8 mouse cellular contexts compared by ENCODE assay signal in genomic region chr5:115507267-115507980, GRCm38 (mm10). TPM values are rescaled to one million over a fixed set of nuclear protein-coding genes. Genes with fewer than 3 reads are reported as not detected.
A peak's percentile ranks its signal among the peaks of the same experiment; 100 is the strongest.
DNase-seq lines count a peak whose midpoint lies in the region; ATAC-seq and TF ChIP-seq lines count a peak whose summit lies in the region.

No protein-coding gene starts in this region.

- no peaks in the 10 kb centered on the region; the same call in 1 of the 2 replicates for H3K79me2 ChIP-seq in CH12.LX (replicated peaks; ENCODE audit: control insufficient read depth, extremely low read depth, insufficient read depth, poor library complexity, severe bottlenecking)

- in situ Hi-C loops in CH12.LX (cut with MboI; ENCODE audit: low pct_ligation_motif_present, low pct_unique_long_range_greater_than_20kb, low sequenced_read_pairs), result no loop called here

- TF ChIP-seq CTCF in CH12.LX (conservative IDR thresholded peaks at IDR 0.05 in 1 of 2, IDR thresholded peaks at IDR 0.05 in 1 of 2; ENCODE audit: low read depth in 2 of 2, low read length in 2 of 2), result no peak

- dilution Hi-C loops in CH12.LX (cut with MboI; ENCODE audit: extremely low pct_ligation_motif_present, extremely low pct_unique_long_range_greater_than_20kb, low sequenced_read_pairs), result no loop called here

- H3K4me1 ChIP-seq in erythroblast, embryonic 14.5 days (ENCODE audit: control insufficient read depth), result peaks cover 30% of the 10 kb centered on the region
- H3K4me1 ChIP-seq in CH12.LX (ENCODE audit: control insufficient read depth in 1 of 2, insufficient read depth in 2 of 2), result peaks cover 15 to 36% of the 10 kb centered on the region in 2 experiments
- H3K4me1 ChIP-seq in forebrain, embryonic 13.5 days, result peaks cover 34% of the 10 kb centered on the region
- peaks cover 55% of the 10 kb centered on the region for H3K4me1 ChIP-seq in liver, embryonic 12.5 days

- peaks cover 34% of the 10 kb centered on the region for H3K27me3 ChIP-seq in erythroblast, embryonic 14.5 days (ENCODE audit: control insufficient read depth)
- peaks cover 4% of the 10 kb centered on the region for H3K27me3 ChIP-seq in CH12.LX (replicated peaks)
- H3K27me3 ChIP-seq in forebrain, embryonic 13.5 days, result peaks cover 2% of the 10 kb centered on the region; the same call in 1 of the 2 replicates
- peaks cover 5% of the 10 kb centered on the region; the same call in 1 of the 2 replicates for H3K27me3 ChIP-seq in liver, embryonic 12.5 days (replicated peaks)

- ATAC-seq in erythroblast, adult 5-6 weeks (replicated peaks; ENCODE audit: low FRiP score, poor library complexity, severe bottlenecking), result no peak
- peak; percentile 5; the same call in 1 of the 2 replicates for ATAC-seq in forebrain, embryonic 13.5 days
- no peak for ATAC-seq in liver, embryonic 12.5 days

- H3K27ac ChIP-seq in CH12.LX (ENCODE audit: insufficient read depth, low read depth), result no peak overlapping the region
- no peak overlapping the region for H3K27ac ChIP-seq in forebrain, embryonic 13.5 days
- no peak overlapping the region for H3K27ac ChIP-seq in liver, embryonic 12.5 days

- no peak for DNase-seq in CH12.LX (ENCODE audit: extremely low read depth)
- DNase-seq in thymus, postnatal 25 days, result peak; percentile 23
- DNase-seq in frontal cortex, postnatal 10 days (ENCODE audit: low spot score in 2 of 2), result no peak
- DNase-seq in ovary, postnatal 36 days (ENCODE audit: low spot score), result no peak

- H3K9ac ChIP-seq in CH12.LX (ENCODE audit: insufficient read depth, low read depth), result peak overlapping the region; percentile 90
- H3K9ac ChIP-seq in forebrain, embryonic 13.5 days, result peak overlapping the region; percentile 88
- peak overlapping the region; percentile 82 for H3K9ac ChIP-seq in liver, embryonic 12.5 days

- TF ChIP-seq POLR2A in CH12.LX (IDR thresholded peaks at IDR 0.05; ENCODE audit: low read depth, low read length), result no peak

- no peaks in the 10 kb centered on the region for H3K36me3 ChIP-seq in erythroblast, embryonic 14.5 days (ENCODE audit: control insufficient read depth)
- H3K36me3 ChIP-seq in CH12.LX (replicated peaks in 1 of 2; ENCODE audit: control insufficient read depth in 1 of 2, insufficient read depth in 1 of 2, low read length in 1 of 2), result peaks cover 0 to 15% of the 10 kb centered on the region in 2 experiments
- no peaks in the 10 kb centered on the region for H3K36me3 ChIP-seq in forebrain, embryonic 13.5 days (ENCODE audit: poor library complexity, severe bottlenecking)
- no peaks in the 10 kb centered on the region for H3K36me3 ChIP-seq in liver, embryonic 12.5 days

- H3K4me2 ChIP-seq in CH12.LX (ENCODE audit: insufficient read depth, low read depth, poor library complexity, severe bottlenecking), result peak overlapping the region; percentile 84
- peak overlapping the region; percentile 88 for H3K4me2 ChIP-seq in forebrain, embryonic 13.5 days
- peak overlapping the region; percentile 96 for H3K4me2 ChIP-seq in liver, embryonic 12.5 days

- WGBS in forebrain, embryonic 13.5 days, result 33% methylated on average over 12 of the region's 12 CpGs
- 15% methylated on average over 12 of the region's 12 CpGs for WGBS in liver, embryonic 12.5 days (ENCODE audit: insufficient replicate concordance)

- peak overlapping the region; percentile 83 for H3K4me3 ChIP-seq in erythroblast, embryonic 14.5 days (replicated peaks)
- H3K4me3 ChIP-seq in CH12.LX (replicated peaks in 1 of 3; ENCODE audit: low read depth in 2 of 3, low read length in 2 of 3, poor library complexity in 1 of 3), result peak overlapping the region; percentile 85 to 96 (median 92)
- peak overlapping the region; percentile 87 for H3K4me3 ChIP-seq in forebrain, embryonic 13.5 days
- peak overlapping the region; percentile 72 for H3K4me3 ChIP-seq in liver, embryonic 12.5 days

- TF ChIP-seq EP300 in CH12.LX (IDR thresholded peaks at IDR 0.05; ENCODE audit: low read length), result no peak

- no peak for TF ChIP-seq RAD21 in CH12.LX (IDR thresholded peaks at IDR 0.05; ENCODE audit: low read depth, low read length)

- peaks cover 4% of the 10 kb centered on the region for H3K9me3 ChIP-seq in erythroblast, embryonic 14.5 days (ENCODE audit: control insufficient read depth, low read length)
- H3K9me3 ChIP-seq in CH12.LX (replicated peaks; ENCODE audit: low read length), result peaks cover 5% of the 10 kb centered on the region
- H3K9me3 ChIP-seq in forebrain, embryonic 13.5 days (replicated peaks), result no peaks in the 10 kb centered on the region
- H3K9me3 ChIP-seq in liver, embryonic 12.5 days (replicated peaks), result no peaks in the 10 kb centered on the region

TF ChIP-seq in CH12.LX, 34 proteins besides CTCF, POLR2A, EP300 and RAD21:
- TF ChIP-seq BHLHE40 (IDR thresholded peaks at IDR 0.05; ENCODE audit: low read depth, low read length), result no peak

RNA-seq across cellular contexts. Expression of gene Pxn, which starts 0.9 kb away (rescaled TPM):
- 1.6 and 2.0 TPM in 2 replicates for polyA plus RNA-seq in erythroblast, embryonic 14.5 days (2012)
- total RNA-seq in erythroblast, adult 5-6 weeks (2015; ENCODE audit: low replicate concordance), result 18.8 and 38.5 TPM in 2 replicates
- total RNA-seq in erythroblast, adult 5-6 weeks (2017; ENCODE audit: low replicate concordance), result 14.8 and 57.5 TPM in 2 replicates
- 21.1 and 22.6 TPM in 2 replicates for total RNA-seq in CH12.LX (2012; rRNA removed)
- 13.9 and 17.0 TPM in 2 replicates for total RNA-seq in CH12.LX (2014; rRNA removed)
- 30.0 and 43.4 TPM in 2 replicates for polyA plus RNA-seq in CH12.LX (2012; ENCODE audit: insufficient read length, low read depth)
- polyA plus RNA-seq in forebrain, embryonic 13.5 days (2015; fragmentation: Nextera tagmentation; extraction: Ambion mirVana), result 16.8 and 17.7 TPM in 2 replicates
- 17.4 and 20.1 TPM in 2 replicates for polyA plus RNA-seq in liver, embryonic 12.5 days (2016; fragmentation: Nextera tagmentation; extraction: Ambion mirVana)

RNA-seq across cellular contexts. Expression of gene Sirt4, which starts 22.9 kb away (rescaled TPM):
- 0.23 and 0.45 TPM in 2 replicates for polyA plus RNA-seq in erythroblast, embryonic 14.5 days (2012)
- 3.1 and 5.9 TPM in 2 replicates for total RNA-seq in erythroblast, adult 5-6 weeks (2015; ENCODE audit: low replicate concordance)
- total RNA-seq in erythroblast, adult 5-6 weeks (2017; ENCODE audit: low replicate concordance), result 0.60 and 2.0 TPM in 2 replicates
- total RNA-seq in CH12.LX (2012; rRNA removed) (16.7 and 18.0 TPM in 2 replicates), CH12.LX (2014; rRNA removed) (8.2 and 10.0 TPM in 2 replicates)
- polyA plus RNA-seq in CH12.LX (2012; ENCODE audit: insufficient read length, low read depth), result 13.3 and 15.3 TPM in 2 replicates
- polyA plus RNA-seq in forebrain, embryonic 13.5 days (2015; fragmentation: Nextera tagmentation; extraction: Ambion mirVana), result 24.7 TPM in 2 replicates
- 6.3 and 7.5 TPM in 2 replicates for polyA plus RNA-seq in liver, embryonic 12.5 days (2016; fragmentation: Nextera tagmentation; extraction: Ambion mirVana)

RNA-seq across cellular contexts. Expression of gene Pla2g1b, which starts 41.4 kb away (rescaled TPM):
- polyA plus RNA-seq in erythroblast, embryonic 14.5 days (2012), result not detected in 2 replicates
- not detected in 2 replicates for total RNA-seq in erythroblast, adult 5-6 weeks (2015; ENCODE audit: low replicate concordance)
- not detected in 2 replicates for total RNA-seq in erythroblast, adult 5-6 weeks (2017; ENCODE audit: low replicate concordance)
- total RNA-seq in CH12.LX (2012; rRNA removed) (not detected in 2 replicates), CH12.LX (2014; rRNA removed) (not detected in 2 replicates)
- polyA plus RNA-seq in CH12.LX (2012; ENCODE audit: insufficient read length, low read depth), result not detected in 2 replicates
- polyA plus RNA-seq in forebrain, embryonic 13.5 days (2015; fragmentation: Nextera tagmentation; extraction: Ambion mirVana), result not detected in 2 replicates
- polyA plus RNA-seq in liver, embryonic 12.5 days (2016; fragmentation: Nextera tagmentation; extraction: Ambion mirVana), result 0.42 and 0.69 TPM in 2 replicates

RNA-seq across cellular contexts. Expression of gene Rplp0, which starts 51.8 kb away (rescaled TPM):
- polyA plus RNA-seq in erythroblast, embryonic 14.5 days (2012), result 550 and 832 TPM in 2 replicates
- total RNA-seq in erythroblast, adult 5-6 weeks (2015; ENCODE audit: low replicate concordance), result 681 and 822 TPM in 2 replicates
- 339 and 478 TPM in 2 replicates for total RNA-seq in erythroblast, adult 5-6 weeks (2017; ENCODE audit: low replicate concordance)
- 5,037 and 5,581 TPM in 2 replicates for total RNA-seq in CH12.LX (2012; rRNA removed)
- 5,841 and 6,606 TPM in 2 replicates for total RNA-seq in CH12.LX (2014; rRNA removed)
- polyA plus RNA-seq in CH12.LX (2012; ENCODE audit: insufficient read length, low read depth), result 4,313 and 4,800 TPM in 2 replicates
- 1,081 and 1,088 TPM in 2 replicates for polyA plus RNA-seq in forebrain, embryonic 13.5 days (2015; fragmentation: Nextera tagmentation; extraction: Ambion mirVana)
- 1,698 and 1,725 TPM in 2 replicates for polyA plus RNA-seq in liver, embryonic 12.5 days (2016; fragmentation: Nextera tagmentation; extraction: Ambion mirVana)

RNA-seq across cellular contexts. Expression of gene Gcn1l1, which starts 57.6 kb away (rescaled TPM):
- 3.0 TPM in 2 replicates for polyA plus RNA-seq in erythroblast, embryonic 14.5 days (2012)
- 9.4 and 10.9 TPM in 2 replicates for total RNA-seq in erythroblast, adult 5-6 weeks (2015; ENCODE audit: low replicate concordance)
- total RNA-seq in erythroblast, adult 5-6 weeks (2017; ENCODE audit: low replicate concordance), result 14.2 and 21.3 TPM in 2 replicates
- 81.9 and 88.7 TPM in 2 replicates for total RNA-seq in CH12.LX (2012; rRNA removed)
- 17.7 and 18.2 TPM in 2 replicates for total RNA-seq in CH12.LX (2014; rRNA removed)
- 53.6 and 62.9 TPM in 2 replicates for polyA plus RNA-seq in CH12.LX (2012; ENCODE audit: insufficient read length, low read depth)
- polyA plus RNA-seq in forebrain, embryonic 13.5 days (2015; fragmentation: Nextera tagmentation; extraction: Ambion mirVana), result 41.7 and 46.1 TPM in 2 replicates
- polyA plus RNA-seq in liver, embryonic 12.5 days (2016; fragmentation: Nextera tagmentation; extraction: Ambion mirVana), result 36.7 and 38.0 TPM in 2 replicates
